Mouse (Mus musculus): ENCODE data around the gene Spef1.

- TF ChIP-seq POLR2A (IDR thresholded peaks at IDR 0.05; ENCODE audit: control insufficient read depth, low read depth, low read length) (no peak), CTCF (IDR thresholded peaks at IDR 0.05; ENCODE audit: control insufficient read depth, insufficient read depth, insufficient replicate concordance, low read depth, low read length) (no peak)
These were observed 8.2 kb downstream of the Spef1 start for GRCm38 (mm10) chr2:131178828-131179245.

All from testis, adult 2 months (tissue).